Mouse (Mus musculus): Measurements from ENCODE around the gene Trim58.

GRCm38 (mm10) chr11:58671825-58672224, 31.6 kb downstream of the Trim58 start:
- TF ChIP-seq CTCF (IDR thresholded peaks at IDR 0.05; ENCODE audit: control insufficient read depth, insufficient read depth, insufficient read length) (no peak), USF1 (IDR thresholded peaks at IDR 0.05; ENCODE audit: low read depth) (no peak)

Data from C2C12 (cell line).